Mouse (Mus musculus): ENCODE data around the gene Slc22a17.
A peak's percentile ranks its signal among the peaks of the same experiment; 100 is the strongest.

The Slc22a17 gene

GRCm38 (mm10) chr14:54900383-54900782 lies 12.5 kb downstream of the Slc22a17 start:
- peak in 1 of 2 experiments; percentile 42 for DNase-seq (ENCODE audit: low spot score in 2 of 2)

GRCm38 (mm10) chr14:54897445-54897844 lies 15.5 kb downstream of the Slc22a17 start:
- no peak for DNase-seq (ENCODE audit: low spot score in 2 of 2)

GRCm38 (mm10) chr14:54894296-54895151 lies 18.4 kb downstream of the Slc22a17 start:
- DNase-seq (ENCODE audit: low spot score in 2 of 2): peak; percentile 68 to 72

GRCm38 (mm10) chr14:54893651-54894181 lies 19.2 kb downstream of the Slc22a17 start:
- DNase-seq (ENCODE audit: low spot score in 2 of 2): peak; percentile 94 to 98

- DNase-seq (ENCODE audit: low spot score in 2 of 2): no peak
These were observed 20.7 kb downstream of the Slc22a17 start, which contains the start of gene Pabpn1 for GRCm38 (mm10) chr14:54892200-54892599. Gene Pabpn1 (plus strand): TSS chr14:54892500.

GRCm38 (mm10) chr14:54885309-54885708 lies 27.6 kb downstream of the Slc22a17 start:
- DNase-seq (ENCODE audit: low spot score in 2 of 2): no peak

- DNase-seq (ENCODE audit: low spot score in 2 of 2): no peak
These were observed 28.8 kb downstream of the Slc22a17 start for GRCm38 (mm10) chr14:54884022-54884712.

GRCm38 (mm10) chr14:54883154-54884021 lies 29.5 kb downstream of the Slc22a17 start, which contains the start of the genes Bcl2l2 and Gm20521:
Gene Bcl2l2 (plus strand): TSS chr14:54883377.
Gene Gm20521 (plus strand): TSS chr14:54883441.
- peak; percentile 77 to 88 for DNase-seq (ENCODE audit: low spot score in 2 of 2)

GRCm38 (mm10) chr14:54877048-54877715 lies 35.8 kb downstream of the Slc22a17 start, which contains the start of gene Ppp1r3e:
Gene Ppp1r3e (minus strand): TSS chr14:54877550.
- DNase-seq (ENCODE audit: low spot score in 2 of 2): peak in 1 of 2 experiments; percentile 62

- peak; percentile 87 to 88 for DNase-seq (ENCODE audit: low spot score in 2 of 2)
These were observed 36.3 kb downstream of the Slc22a17 start for GRCm38 (mm10) chr14:54876539-54877047.

GRCm38 (mm10) chr14:54875844-54876538 lies 36.9 kb downstream of the Slc22a17 start:
- no peak for DNase-seq (ENCODE audit: low spot score in 2 of 2)

- no peak for DNase-seq (ENCODE audit: low spot score in 2 of 2)
These were observed 38.8 kb downstream of the Slc22a17 start for GRCm38 (mm10) chr14:54874165-54874564.

GRCm38 (mm10) chr14:54870861-54871260 lies 42.1 kb downstream of the Slc22a17 start, which contains the start of gene Homez:
Gene Homez (minus strand): TSS chr14:54870961.
- no peak for DNase-seq (ENCODE audit: low spot score in 2 of 2)

- DNase-seq (ENCODE audit: low spot score in 2 of 2): no peak
These were observed 44.9 kb downstream of the Slc22a17 start for GRCm38 (mm10) chr14:54868026-54868425.

GRCm38 (mm10) chr14:54866936-54867335 lies 46.0 kb downstream of the Slc22a17 start:
- no peak for DNase-seq (ENCODE audit: low spot score in 2 of 2)

- no peak for DNase-seq (ENCODE audit: low spot score in 2 of 2)
These were observed 46.7 kb downstream of the Slc22a17 start for GRCm38 (mm10) chr14:54866268-54866667.

GRCm38 (mm10) chr14:54865626-54866025 lies 47.3 kb downstream of the Slc22a17 start:
- no peak for DNase-seq (ENCODE audit: low spot score in 2 of 2)

- no peak for DNase-seq (ENCODE audit: low spot score in 2 of 2)
These were observed 48.5 kb downstream of the Slc22a17 start for GRCm38 (mm10) chr14:54864313-54865036.
